Mouse (Mus musculus): ENCODE data around the gene Apoh.

The Apoh gene

GRCm38 (mm10) chr11:108382664-108383063 is 39.5 kb downstream of the Apoh start:
- DNase-seq (ENCODE audit: low spot score) = no peak

DNA sequence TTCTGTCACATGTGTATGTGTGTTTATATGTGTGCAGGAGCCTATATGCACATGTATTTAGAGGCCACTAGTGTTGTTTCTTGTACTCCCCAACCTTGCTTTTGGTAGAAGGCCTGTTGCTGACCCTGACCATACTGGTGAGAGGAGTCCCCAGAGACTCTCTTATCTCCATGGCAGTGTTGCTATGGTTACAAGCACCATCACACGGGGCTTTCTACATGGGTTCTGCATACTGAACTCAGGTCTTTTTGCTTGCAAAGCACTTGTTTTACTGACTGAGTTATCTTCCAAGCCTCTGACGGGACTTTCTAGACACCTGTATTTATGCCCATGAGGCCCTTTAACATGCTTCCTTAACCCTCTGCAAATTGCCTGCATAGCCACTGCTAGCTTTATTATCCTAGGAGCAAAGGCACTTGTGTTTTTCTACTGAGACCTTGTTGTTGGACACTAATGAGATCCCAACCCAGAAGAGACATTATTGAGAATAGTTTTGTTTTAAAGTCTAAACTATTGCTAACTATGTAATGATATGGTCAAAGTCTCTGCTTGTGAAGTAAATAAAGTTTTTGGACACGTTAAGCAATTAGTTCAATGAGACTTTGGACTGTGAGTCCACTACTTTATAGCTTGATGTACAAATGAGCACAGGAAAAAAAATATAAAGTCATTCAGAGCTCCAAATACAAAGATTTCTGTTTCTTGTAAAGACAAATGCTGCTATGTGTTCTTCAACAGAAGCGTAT is 41.9 kb downstream of the Apoh start:
- DNase-seq (ENCODE audit: low spot score) = peak; percentile 19

GRCm38 (mm10) chr11:108385666-108386024 is 42.5 kb downstream of the Apoh start:
- DNase-seq (ENCODE audit: low spot score) = no peak

- no peak for DNase-seq (ENCODE audit: low spot score)
These were observed 51.9 kb downstream of the Apoh start for GRCm38 (mm10) chr11:108395061-108395460.

GRCm38 (mm10) chr11:108396076-108396829 is 53.1 kb downstream of the Apoh start:
- no peak for DNase-seq (ENCODE audit: low spot score)

GRCm38 (mm10) chr11:108409876-108410644 is 66.9 kb downstream of the Apoh start:
- no peak for DNase-seq (ENCODE audit: low spot score)

DNA sequence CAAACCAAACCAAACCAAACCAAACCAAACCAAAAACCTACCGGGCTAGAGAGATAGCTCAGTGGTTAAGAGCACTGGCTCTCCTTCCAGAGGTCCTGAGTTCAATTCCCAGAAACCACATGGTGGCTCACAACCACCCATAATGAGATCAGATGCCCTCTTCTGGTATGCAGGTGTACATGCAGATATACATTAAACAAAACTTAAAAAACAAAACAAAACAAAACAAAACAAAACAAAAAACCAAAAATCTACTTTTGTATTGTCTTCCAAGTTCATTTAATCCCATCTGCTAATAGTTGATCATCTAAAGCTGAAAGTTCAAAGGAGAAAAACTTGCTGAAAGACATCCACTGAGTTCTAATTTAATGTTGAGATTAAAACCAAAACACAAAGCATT is 73.2 kb downstream of the Apoh start:
- no peak for DNase-seq (ENCODE audit: low spot score)

DNA sequence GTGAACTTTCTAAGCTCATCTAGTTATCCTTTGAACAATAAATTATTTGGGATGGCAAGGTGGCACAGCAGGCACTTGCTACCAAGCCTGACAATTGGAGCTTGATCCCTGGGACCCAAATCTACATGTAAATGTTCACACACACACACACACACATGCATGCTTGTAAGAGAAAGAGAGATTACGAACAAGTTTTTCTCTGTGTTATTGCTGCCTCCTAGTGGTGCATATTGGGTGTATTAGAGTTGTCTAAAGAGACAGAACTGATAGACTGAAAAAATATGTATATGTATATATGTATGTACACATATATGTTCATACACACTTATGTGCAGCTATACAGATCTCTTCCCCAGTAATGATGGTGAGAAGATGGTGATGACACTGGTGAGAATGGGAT is 75.4 kb downstream of the Apoh start:
- DNase-seq (ENCODE audit: low spot score) = peak; percentile 68

- no peak for DNase-seq (ENCODE audit: low spot score)
These were observed 76.1 kb downstream of the Apoh start for GRCm38 (mm10) chr11:108419242-108419641.

GRCm38 (mm10) chr11:108420751-108421150 is 77.6 kb downstream of the Apoh start:
- DNase-seq (ENCODE audit: low spot score) = no peak

- no peak for DNase-seq (ENCODE audit: low spot score)
These were observed 80.1 kb downstream of the Apoh start for GRCm38 (mm10) chr11:108423221-108423620.

GRCm38 (mm10) chr11:108424111-108424510 is 81.0 kb downstream of the Apoh start:
- peak; percentile 19 for DNase-seq (ENCODE audit: low spot score)

DNA sequence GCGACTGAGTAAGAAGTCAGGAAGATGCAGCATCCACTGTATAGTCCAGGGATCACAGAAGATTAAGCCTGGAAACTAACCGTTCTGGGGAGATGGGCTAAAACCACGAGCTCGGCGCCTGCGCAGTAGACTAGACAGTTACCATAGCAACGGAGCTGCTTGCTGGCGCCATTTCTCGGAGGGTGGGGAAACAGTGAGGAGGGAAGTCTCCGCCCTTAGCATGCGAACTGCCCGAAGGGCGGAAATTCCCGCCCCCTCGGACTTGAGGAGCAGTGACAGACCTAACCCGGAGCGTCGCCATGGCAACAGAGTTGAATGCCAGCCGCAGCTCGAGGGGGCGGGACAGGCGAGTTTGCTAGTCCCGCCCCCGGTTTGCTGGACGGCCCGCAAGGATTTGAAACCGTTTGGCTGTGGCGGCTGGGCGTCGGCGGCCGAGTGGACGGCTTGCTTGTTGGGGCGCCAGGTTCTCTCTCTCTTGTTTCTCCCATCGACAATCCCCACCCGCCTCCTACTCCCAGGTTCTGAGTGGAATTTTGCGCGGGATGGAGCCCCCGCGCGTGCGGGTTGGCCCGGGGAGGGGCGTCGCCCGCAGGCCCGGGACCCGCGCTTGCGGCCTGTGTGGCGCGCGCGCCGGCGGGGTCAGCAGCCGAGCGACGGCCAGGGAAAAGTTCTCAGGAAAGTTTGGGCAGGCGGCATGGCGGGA is 81.9 kb downstream of the Apoh start, which contains the start of gene Cep112:
Cep112 (plus strand) TSS at position 304 of the 703 bp plus-strand sequence.
- DNase-seq (ENCODE audit: low spot score) = peak; percentile 99

DNA sequence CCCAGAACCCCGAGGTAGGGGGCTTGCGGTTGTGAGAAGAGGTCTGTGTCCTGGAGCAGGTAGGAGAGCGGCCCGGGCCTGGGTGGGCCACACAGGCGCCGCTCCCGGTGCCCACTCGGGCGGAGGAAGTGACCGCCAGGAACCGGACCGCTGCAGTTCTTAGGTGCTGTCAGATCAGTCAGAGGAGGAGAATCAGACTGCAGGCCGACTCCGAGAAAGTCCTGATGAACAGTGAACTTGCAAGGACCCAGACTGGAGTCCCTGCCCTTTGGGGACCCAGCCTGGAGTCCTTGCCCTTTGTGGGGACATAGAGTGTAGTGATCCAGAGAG is 82.4 kb downstream of the Apoh start:
- DNase-seq (ENCODE audit: low spot score) = peak; percentile 27

DNA sequence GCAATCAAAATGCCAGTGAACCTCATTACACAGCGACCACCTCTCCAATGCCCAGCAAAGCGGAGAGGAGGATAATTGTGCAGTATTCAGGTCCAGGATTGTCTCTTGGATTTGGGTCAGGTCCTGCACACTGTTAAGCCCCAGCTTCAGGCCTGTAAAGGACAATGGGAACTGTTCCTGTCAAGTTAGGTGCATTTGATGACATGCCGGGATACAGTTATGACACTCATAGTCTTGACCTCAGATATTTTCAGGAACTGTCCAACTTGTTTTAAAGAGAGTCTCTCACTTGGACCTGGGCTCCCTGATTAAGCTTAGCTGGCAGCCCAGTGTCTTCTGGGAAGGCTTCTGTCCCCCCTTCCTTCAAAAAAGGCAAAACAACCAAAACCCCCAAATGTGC is 82.9 kb downstream of the Apoh start:
- DNase-seq (ENCODE audit: low spot score) = no peak

DNA sequence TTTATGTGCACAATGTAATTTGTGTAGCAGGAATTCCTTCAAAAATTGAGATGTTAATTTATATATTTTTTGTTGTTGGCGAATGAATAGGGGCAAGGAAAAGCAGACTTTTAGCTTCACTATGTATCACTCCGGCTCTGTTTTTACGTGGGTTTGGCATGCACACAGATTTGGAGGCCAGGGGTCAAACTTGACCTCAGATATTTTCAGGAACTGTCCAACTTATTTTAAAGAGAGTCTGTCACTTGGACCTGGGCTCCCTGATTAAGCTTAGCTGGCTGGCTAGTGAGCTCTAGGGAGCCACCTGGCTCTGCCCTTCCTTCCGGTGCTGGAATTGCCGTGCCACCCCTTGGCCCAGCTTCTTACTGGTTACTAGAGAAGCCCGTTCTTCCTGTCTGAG is 84.0 kb downstream of the Apoh start:
- no peak for DNase-seq (ENCODE audit: low spot score)

GRCm38 (mm10) chr11:108429076-108429475 is 85.9 kb downstream of the Apoh start:
- no peak for DNase-seq (ENCODE audit: low spot score)

GRCm38 (mm10) chr11:108443893-108444563 is 100.9 kb downstream of the Apoh start:
- DNase-seq (ENCODE audit: low spot score) = no peak

DNA sequence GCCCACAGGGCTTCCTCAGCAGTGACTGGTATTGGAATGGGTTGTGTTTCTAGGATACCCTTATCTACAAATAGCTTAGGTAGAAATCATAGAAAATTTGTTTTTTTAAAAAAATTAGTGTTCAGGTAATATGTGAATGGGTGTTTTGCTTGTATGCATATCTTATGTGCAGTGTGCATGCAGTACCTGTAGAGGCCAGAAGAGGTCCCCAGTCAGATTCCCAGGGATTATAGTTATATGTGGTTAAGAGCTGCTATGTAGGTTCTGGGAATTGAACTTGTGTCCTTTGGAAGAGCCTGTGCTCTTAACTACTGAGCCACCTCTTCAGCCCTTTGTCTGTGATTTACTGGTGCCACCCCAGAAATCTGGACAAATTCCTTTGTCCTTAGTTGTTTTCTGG is 104.0 kb downstream of the Apoh start:
- no peak for DNase-seq (ENCODE audit: low spot score)

DNA sequence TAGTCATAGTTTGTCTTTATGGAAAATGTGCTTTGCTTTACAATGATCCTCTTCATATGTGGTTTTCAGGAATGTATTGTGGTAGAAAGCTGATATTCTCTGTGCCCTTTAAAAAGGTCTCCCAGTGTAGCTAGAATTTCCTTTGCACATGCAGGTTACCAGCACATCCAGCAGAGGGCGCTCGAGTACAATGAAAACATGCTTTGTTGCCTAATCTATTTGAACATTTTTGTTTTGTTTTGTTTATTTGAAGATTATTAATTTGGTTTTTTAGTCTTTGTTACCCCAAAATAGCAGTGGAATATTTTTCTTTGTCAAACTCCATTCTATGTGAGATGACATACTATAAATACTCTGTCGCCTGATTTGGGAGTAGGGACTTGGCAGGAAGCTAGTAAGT is 106.7 kb downstream of the Apoh start:
- peak; percentile 85 for DNase-seq (ENCODE audit: low spot score)

- no peak for DNase-seq (ENCODE audit: low spot score)
These were observed 116.4 kb downstream of the Apoh start for GRCm38 (mm10) chr11:108459599-108459998.

Measured in embryo, embryonic 10 days (tissue).